Mouse (Mus musculus) stomach, postnatal 0 days (tissue): ENCODE results near the gene Gm1043. TPM values are rescaled to one million over a fixed set of nuclear protein-coding genes. Genes with fewer than 3 reads are reported as not detected.

Experiments used
- ATAC-seq: fragments of 200-750 bp; cut with Nextera tagmentation; 2 replicates; pipeline ENCODE4 v1.8.0; 2017; ENCODE audit not compliant: low FRiP score, low TSS enrichment
- DNase-seq: peaks from one replicate; pipeline ENCODE4 v3.0.0-alpha.2; 2016; ENCODE audit warnings: low spot score
- H3K27ac ChIP-seq: fragments of 300-500 bp; sonication (generic); replicated peaks from 2 replicates; pipeline ENCODE4 v1.5.1; 2014; ENCODE audit warnings: mild to moderate bottlenecking, control low read depth
- H3K27me3 ChIP-seq: fragments of 300-500 bp; sonication (generic); 2 replicates; pipeline ENCODE4 v1.6.1; 2014; ENCODE audit warnings: low read length; ENCODE audit not compliant: control insufficient read depth, insufficient read depth
- H3K36me3 ChIP-seq: fragments of 300-500 bp; sonication (generic); 2 replicates; pipeline ENCODE4 v1.6.1; 2014; ENCODE audit warnings: low read length, mixed read lengths; ENCODE audit not compliant: control insufficient read depth, insufficient read depth
- H3K4me1 ChIP-seq: fragments of 300-500 bp; sonication (generic); replicated peaks from 2 replicates; pipeline ENCODE4 v1.6.1; 2014; ENCODE audit warnings: antibody characterized with exemption; ENCODE audit not compliant: control insufficient read depth, insufficient read depth
- H3K4me2 ChIP-seq: fragments of 300-500 bp; sonication (generic); replicated peaks from 2 replicates; pipeline ENCODE4 v1.6.1; 2014; ENCODE audit warnings: low read depth, mild to moderate bottlenecking, control low read depth, moderate library complexity
- H3K4me3 ChIP-seq: fragments of 300-500 bp; sonication (generic); 2 replicates; pipeline ENCODE4 v1.5.1; 2014; ENCODE audit warnings: low read depth, low read length, control low read depth
- H3K9ac ChIP-seq: fragments of 300-500 bp; sonication (generic); 2 replicates; pipeline ENCODE4 v1.6.1; 2014; ENCODE audit warnings: mild to moderate bottlenecking, low read length, control low read depth, mixed read lengths
- H3K9me3 ChIP-seq: fragments of 300-500 bp; sonication (generic); 2 replicates; pipeline ENCODE4 v1.6.1; 2016; ENCODE audit warnings: low read length; ENCODE audit not compliant: control insufficient read depth
- CTCF ChIP-seq: IDR thresholded peaks from 2 replicates; pipeline ENCODE4 v1.5.1; 2016; ENCODE audit warnings: antibody characterized with exemption, low read depth, mild to moderate bottlenecking, moderate library complexity
- EP300 ChIP-seq: optimal IDR thresholded peaks from 2 replicates; pipeline ENCODE3; 2016; ENCODE audit warnings: antibody characterized with exemption
- WGBS: fragments of 180-500 bp; shearing (Covaris S2); extraction: QIAGEN DNeasy Blood & Tissue Kit; methylation state at CpG from one replicate; pipeline ENCODE4 v1.1.7; 2014; 5-methylcytosine and 5-hydroxymethylcytosine counted together
- polyA plus RNA-seq: library from polyadenylated mRNA; unstranded; fragments of >200 nt; fragmentation: Nextera tagmentation; extraction: Ambion mirVana; gene quantifications from 2 replicates; pipeline ENCODE4 v1.2.1, GENCODE M21; 2015

Gm1043 gene
- polyA plus RNA-seq, 1 experiment from 2014 or later, result 0.02 TPM

- DNase-seq, result no peak
- Histone ChIP-seq H3K9me3 (no peaks in the 10 kb centered on the region), H3K9ac (no peak overlapping the region), H3K4me1 (no peaks in the 10 kb centered on the region), H3K4me2 (no peak overlapping the region), H3K27me3 (no peaks in the 10 kb centered on the region), H3K27ac (no peak overlapping the region), H3K4me3 (no peak overlapping the region), H3K36me3 (no peaks in the 10 kb centered on the region)
- no peak for ATAC-seq
- no peak for TF ChIP-seq CTCF
- 43% methylated on average over 5 of the region's 5 CpGs for WGBS
Measured at GRCm38 (mm10) chr5:37219615-37220014, 134.4 kb downstream of the Gm1043 start.

DNA sequence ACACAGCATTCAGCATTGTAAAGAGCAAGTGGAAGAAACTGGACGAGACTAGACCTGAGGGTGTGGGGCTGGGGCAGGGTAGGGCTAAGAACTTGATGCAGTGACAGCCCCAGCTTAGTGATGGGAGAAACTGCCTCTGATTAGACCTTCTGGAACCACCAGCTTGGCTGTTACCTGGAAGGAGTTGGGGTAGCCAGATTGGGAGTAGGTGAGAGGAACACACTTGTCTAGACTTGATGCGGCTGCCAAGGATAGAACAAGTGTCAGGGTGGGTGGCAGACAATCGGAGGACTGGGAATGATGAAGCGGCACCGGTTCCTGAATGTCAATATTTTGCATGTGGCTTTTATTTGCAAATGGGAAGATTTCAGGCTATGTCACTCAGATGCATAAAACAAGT, 135.4 kb downstream of the Gm1043 start:
- no peaks in the 10 kb centered on the region for H3K36me3 ChIP-seq
- H3K9me3 ChIP-seq, result no peaks in the 10 kb centered on the region
- H3K4me3 ChIP-seq, result no peak overlapping the region
- DNase-seq (no peak), ATAC-seq (no peak)
- H3K27ac ChIP-seq, result no peak overlapping the region
- no peaks in the 10 kb centered on the region for H3K4me1 ChIP-seq
- TF ChIP-seq CTCF, result no peak
- no peak for TF ChIP-seq EP300
- no peaks in the 10 kb centered on the region for H3K27me3 ChIP-seq
- H3K4me2 ChIP-seq, result no peak overlapping the region
- H3K9ac ChIP-seq, result no peak overlapping the region
- 74% methylated on average over 5 of the region's 5 CpGs for WGBS

GRCm38 (mm10) chr5:37221563-37221962, 136.4 kb downstream of the Gm1043 start:
- DNase-seq (no peak), ATAC-seq (no peak)
- no peak overlapping the region for H3K9ac ChIP-seq
- H3K4me1 ChIP-seq, result no peaks in the 10 kb centered on the region
- no peak overlapping the region for H3K4me3 ChIP-seq
- H3K36me3 ChIP-seq, result no peaks in the 10 kb centered on the region
- no peaks in the 10 kb centered on the region for H3K27me3 ChIP-seq
- H3K9me3 ChIP-seq, result no peaks in the 10 kb centered on the region
- H3K27ac ChIP-seq, result no peak overlapping the region
- WGBS, result 41% methylated on average over 6 of the region's 6 CpGs
- no peak overlapping the region for H3K4me2 ChIP-seq
- no peak for TF ChIP-seq EP300
- TF ChIP-seq CTCF, result no peak

DNA sequence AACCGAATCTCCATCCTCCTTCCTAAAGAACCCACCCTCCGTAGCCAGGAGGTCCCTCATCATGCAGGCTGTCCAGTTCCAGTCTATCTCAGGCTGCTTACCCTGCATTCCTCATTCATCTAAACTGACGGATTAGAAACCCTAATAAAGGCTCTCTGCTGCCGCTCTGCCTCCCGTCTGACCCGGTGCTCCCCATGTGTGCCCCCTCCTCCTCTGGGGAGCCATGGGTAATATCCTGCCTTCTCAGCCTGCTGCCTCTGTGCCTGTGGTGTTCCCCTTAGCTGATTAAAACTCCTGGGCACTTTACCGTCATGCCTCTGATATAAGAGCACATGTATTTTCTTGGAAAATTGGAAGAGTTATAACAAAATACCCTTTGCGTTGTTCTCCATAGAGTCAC, 137.1 kb downstream of the Gm1043 start:
- DNase-seq (no peak), ATAC-seq (no peak)
- no peaks in the 10 kb centered on the region for H3K4me1 ChIP-seq
- H3K27me3 ChIP-seq, result no peaks in the 10 kb centered on the region
- H3K9me3 ChIP-seq, result no peaks in the 10 kb centered on the region
- WGBS, result 55% methylated on average over 8 of the region's 8 CpGs
- no peak overlapping the region for H3K4me2 ChIP-seq
- H3K4me3 ChIP-seq, result no peak overlapping the region
- H3K36me3 ChIP-seq, result no peaks in the 10 kb centered on the region
- no peak overlapping the region for H3K9ac ChIP-seq
- no peak overlapping the region for H3K27ac ChIP-seq
- TF ChIP-seq CTCF (no peak), EP300 (no peak)

DNA sequence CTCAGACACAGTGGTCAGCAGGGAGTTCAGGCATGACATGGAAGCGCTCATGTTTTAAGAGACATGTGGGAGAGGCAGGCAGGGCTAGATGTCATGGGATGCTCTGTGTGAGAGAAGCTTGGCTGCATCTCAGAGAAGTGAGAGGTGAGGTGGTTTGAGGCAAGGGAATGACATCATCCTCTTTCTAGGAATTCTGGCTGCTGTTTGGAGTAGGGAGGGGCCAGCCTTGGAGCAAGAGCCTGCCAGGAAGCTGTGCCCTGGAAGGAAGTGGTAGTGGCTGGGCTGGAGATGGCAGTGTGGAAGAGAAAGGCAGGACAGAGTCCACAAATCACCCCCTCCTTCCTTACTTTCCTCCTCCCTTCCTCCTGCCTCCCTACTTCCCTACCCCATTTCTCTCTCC, 140.5 kb downstream of the Gm1043 start:
- H3K9ac ChIP-seq, result no peak overlapping the region
- ATAC-seq, result no peak

GRCm38 (mm10) chr5:37227956-37228680, 142.9 kb downstream of the Gm1043 start:
- ATAC-seq, result no peak
- H3K4me2 ChIP-seq, result no peak overlapping the region
- TF ChIP-seq EP300, result no peak
- TF ChIP-seq CTCF, result no peak
- no peaks in the 10 kb centered on the region for H3K36me3 ChIP-seq
- H3K9ac ChIP-seq, result no peak overlapping the region
- WGBS, result 46% methylated on average over 6 of the region's 6 CpGs
- no peak for DNase-seq
- no peak overlapping the region for H3K4me3 ChIP-seq
- no peaks in the 10 kb centered on the region for H3K4me1 ChIP-seq
- no peaks in the 10 kb centered on the region for H3K9me3 ChIP-seq
- no peaks in the 10 kb centered on the region for H3K27me3 ChIP-seq
- no peak overlapping the region for H3K27ac ChIP-seq

More for the DNA sequence above, 140.5 kb downstream of the Gm1043 start:
- H3K36me3 ChIP-seq, result no peaks in the 10 kb centered on the region
- no peak overlapping the region for H3K27ac ChIP-seq
- no peaks in the 10 kb centered on the region for H3K27me3 ChIP-seq
- H3K4me3 ChIP-seq, result no peak overlapping the region
- 81% methylated on average over 1 of the region's 1 CpGs for WGBS
- no peaks in the 10 kb centered on the region for H3K4me1 ChIP-seq
- no peak for TF ChIP-seq CTCF
- no peak for TF ChIP-seq EP300
- H3K4me2 ChIP-seq, result no peak overlapping the region
- DNase-seq, result no peak
- H3K9me3 ChIP-seq, result no peaks in the 10 kb centered on the region
